Mouse (Mus musculus) hindbrain, embryonic 14.5 days (tissue): ENCODE data around the gene Gas2l3. TPM values are rescaled to one million over a fixed set of nuclear protein-coding genes. Genes with fewer than 3 reads are reported as not detected.

Source experiments
- ATAC-seq: fragments of 200-750 bp; cut with Nextera tagmentation; 2 replicates; pipeline ENCODE4 v1.8.0; 2017; ENCODE audit warnings: moderate number of reproducible peaks, mild to moderate bottlenecking, moderate TSS enrichment, moderate library complexity; ENCODE audit not compliant: low FRiP score
- DNase-seq: peaks from one replicate; pipeline ENCODE4 v3.0.0-alpha.2; 2015; ENCODE audit warnings: low spot score
- H3K27ac ChIP-seq: fragments of 300-500 bp; sonication (generic); 2 replicates; pipeline ENCODE4 v1.5.1; 2014; ENCODE audit warnings: mild to moderate bottlenecking, moderate library complexity
- H3K27me3 ChIP-seq: fragments of 300-500 bp; sonication (generic); 2 replicates; pipeline ENCODE4 v1.6.1; 2014; ENCODE audit warnings: mild to moderate bottlenecking, low read length, mixed read lengths; ENCODE audit not compliant: control insufficient read depth, insufficient read depth
- H3K36me3 ChIP-seq: fragments of 300-500 bp; sonication (generic); replicated peaks from 2 replicates; pipeline ENCODE4 v1.6.1; 2014; ENCODE audit not compliant: control insufficient read depth, insufficient read depth
- H3K4me1 ChIP-seq: fragments of 300-500 bp; sonication (generic); replicated peaks from 2 replicates; pipeline ENCODE4 v1.6.1; 2014; ENCODE audit warnings: antibody characterized with exemption, low read length, mixed read lengths; ENCODE audit not compliant: control insufficient read depth, insufficient read depth
- H3K4me2 ChIP-seq: fragments of 300-500 bp; sonication (generic); replicated peaks from 2 replicates; pipeline ENCODE4 v1.6.1; 2014; ENCODE audit warnings: mild to moderate bottlenecking, moderate library complexity
- H3K4me3 ChIP-seq: fragments of 300-500 bp; sonication (generic); replicated peaks from 2 replicates; pipeline ENCODE4 v1.5.1; 2014; ENCODE audit warnings: mild to moderate bottlenecking, low read length
- H3K9ac ChIP-seq: fragments of 300-500 bp; sonication (generic); 2 replicates; pipeline ENCODE4 v1.6.1; 2014
- H3K9me3 ChIP-seq: fragments of 300-500 bp; sonication (generic); 2 replicates; pipeline ENCODE4 v1.6.1; 2016; ENCODE audit warnings: low read length; ENCODE audit not compliant: control insufficient read depth
- WGBS: fragments of 180-500 bp; shearing (Covaris S2); extraction: QIAGEN DNeasy Blood & Tissue Kit; methylation state at CpG from one replicate; pipeline ENCODE4 v1.1.7; 2014; 5-methylcytosine and 5-hydroxymethylcytosine counted together
- polyA plus RNA-seq: library from polyadenylated mRNA; unstranded; fragments of >200 nt; fragmentation: Nextera tagmentation; extraction: Ambion mirVana; gene quantifications from 2 replicates; pipeline ENCODE4 v1.2.1, GENCODE M21; 2014

Gene Gas2l3
- polyA plus RNA-seq, 1 experiment from 2014 or later = 6.3 TPM

DNA sequence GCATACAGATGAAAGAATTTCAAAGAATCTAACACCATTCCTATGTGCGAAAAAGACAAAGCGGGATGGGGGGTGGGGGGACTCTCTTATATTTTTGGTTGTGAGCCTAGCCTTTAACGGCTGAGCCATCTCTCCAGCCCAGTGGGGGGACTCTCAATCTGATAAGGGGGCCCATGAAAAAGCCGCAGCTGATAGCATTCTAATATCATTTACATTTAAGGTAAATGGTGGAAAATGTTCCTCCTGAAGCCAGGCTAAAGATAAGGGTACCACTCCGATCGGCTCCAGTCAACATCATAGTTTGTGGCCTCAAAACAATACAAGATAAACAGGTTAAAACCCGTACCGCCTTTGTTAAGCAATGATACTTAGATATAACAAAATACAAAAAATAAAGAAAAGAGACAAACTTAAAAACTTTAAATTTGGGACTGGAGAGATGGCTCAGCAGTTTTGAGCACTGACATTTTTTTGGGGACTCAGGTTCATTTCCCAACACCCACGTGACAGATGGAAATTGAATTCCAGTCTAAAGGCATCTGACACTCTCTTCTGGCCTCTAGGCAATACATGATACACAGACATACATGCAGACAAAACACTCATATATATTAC, 20.5 kb downstream of the Gas2l3 start:
- DNase-seq = no peak
- H3K27ac ChIP-seq = no peak overlapping the region
- H3K27me3 ChIP-seq = no peaks in the 10 kb centered on the region
- no peak overlapping the region for H3K4me3 ChIP-seq
- H3K9me3 ChIP-seq = no peaks in the 10 kb centered on the region
- no peaks in the 10 kb centered on the region for H3K36me3 ChIP-seq
- H3K4me2 ChIP-seq = no peak overlapping the region
- no peak for ATAC-seq
- H3K9ac ChIP-seq = no peak overlapping the region
- H3K4me1 ChIP-seq = no peaks in the 10 kb centered on the region
- WGBS = 95% methylated on average over 9 of the region's 9 CpGs

DNA sequence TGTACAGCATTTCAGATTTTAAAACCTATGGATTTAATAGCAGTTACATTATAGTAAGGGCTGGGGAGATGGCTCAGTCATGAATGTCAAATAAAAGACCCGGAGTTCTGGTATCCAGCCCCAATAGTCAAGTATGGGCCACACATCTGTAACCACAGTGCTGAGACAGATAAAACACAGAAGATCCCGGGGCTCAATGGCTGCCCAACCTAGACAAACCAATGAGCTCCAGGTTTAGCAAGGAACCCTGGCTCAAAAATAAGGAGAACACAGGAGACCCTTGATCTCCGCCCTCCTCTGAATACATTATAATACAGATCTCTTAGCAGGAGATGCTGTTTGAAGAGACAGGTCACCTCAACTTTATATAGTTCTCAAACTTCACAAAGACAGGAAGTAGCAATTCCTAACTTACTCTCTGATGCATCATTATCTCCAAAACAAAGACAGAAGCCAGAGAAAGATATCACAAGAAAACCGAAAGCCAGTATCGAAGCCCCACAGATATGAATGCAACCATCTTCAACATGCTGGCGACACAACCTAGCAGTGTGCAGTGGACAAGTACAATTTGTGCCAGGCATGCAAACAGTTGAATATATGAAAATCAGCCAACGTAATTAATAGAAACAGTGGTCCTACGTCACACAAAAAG, 21.1 kb downstream of the Gas2l3 start:
- no peak overlapping the region for H3K9ac ChIP-seq
- WGBS = 96% methylated on average over 8 of the region's 8 CpGs
- no peaks in the 10 kb centered on the region for H3K4me1 ChIP-seq
- no peaks in the 10 kb centered on the region for H3K9me3 ChIP-seq
- H3K36me3 ChIP-seq = no peaks in the 10 kb centered on the region
- ATAC-seq = no peak
- no peak for DNase-seq
- H3K4me3 ChIP-seq = no peak overlapping the region
- H3K4me2 ChIP-seq = no peak overlapping the region
- no peak overlapping the region for H3K27ac ChIP-seq
- no peaks in the 10 kb centered on the region for H3K27me3 ChIP-seq

DNA sequence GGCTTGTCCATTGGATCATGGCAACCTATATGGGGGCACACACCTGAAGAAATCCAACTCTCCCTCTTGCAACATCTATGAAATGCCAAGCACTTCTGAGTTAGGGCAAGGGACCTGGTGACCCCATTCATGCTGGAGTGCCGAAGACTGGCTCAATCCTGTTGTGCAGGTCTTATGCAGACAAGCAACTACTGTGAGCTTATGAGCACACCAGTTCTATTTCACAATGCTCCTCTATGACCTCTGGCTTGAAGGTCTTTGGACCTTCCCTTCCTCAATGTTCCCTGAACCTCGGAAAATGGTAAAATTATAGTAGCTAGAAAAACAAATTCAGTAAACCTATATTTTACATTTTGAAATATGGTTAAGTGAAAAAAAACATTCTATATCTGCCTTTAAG, 25.8 kb downstream of the Gas2l3 start:
- H3K4me1 ChIP-seq = no peaks in the 10 kb centered on the region
- WGBS = 98% methylated on average over 2 of the region's 2 CpGs
- no peaks in the 10 kb centered on the region for H3K9me3 ChIP-seq
- H3K4me2 ChIP-seq = no peak overlapping the region
- no peaks in the 10 kb centered on the region for H3K36me3 ChIP-seq
- DNase-seq (no peak), ATAC-seq (no peak)
- H3K4me3 ChIP-seq = no peak overlapping the region
- H3K27me3 ChIP-seq = no peaks in the 10 kb centered on the region
- H3K9ac ChIP-seq = no peak overlapping the region
- no peak overlapping the region for H3K27ac ChIP-seq

DNA sequence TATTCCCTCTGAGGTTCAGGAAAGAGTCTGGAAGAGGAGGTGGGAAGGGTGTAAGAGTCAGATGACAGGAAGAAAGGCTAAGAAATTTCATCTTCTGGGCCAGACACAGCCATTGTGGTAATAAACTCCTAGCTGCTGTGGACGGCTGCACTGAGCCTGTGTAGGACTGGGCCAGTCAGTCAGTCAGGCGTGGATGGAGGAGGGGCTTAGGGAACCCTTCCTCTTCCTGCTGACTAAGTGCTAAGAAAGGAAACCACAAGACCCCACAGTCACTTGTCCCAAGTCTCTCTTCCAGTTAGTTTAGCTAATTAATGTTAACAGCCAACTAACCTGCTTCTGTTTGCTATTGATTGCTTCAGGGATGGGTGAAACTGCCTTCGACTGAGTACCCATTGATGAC, 28.3 kb downstream of the Gas2l3 start:
- Histone ChIP-seq H3K9me3 (no peaks in the 10 kb centered on the region), H3K9ac (no peak overlapping the region), H3K4me2 (no peak overlapping the region), H3K27me3 (no peaks in the 10 kb centered on the region), H3K36me3 (no peaks in the 10 kb centered on the region; the same call in 1 of the 2 replicates), H3K4me3 (no peak overlapping the region), H3K27ac (no peak overlapping the region), H3K4me1 (no peaks in the 10 kb centered on the region)
- no peak for ATAC-seq
- 71% methylated on average over 3 of the region's 3 CpGs for WGBS
- DNase-seq = no peak

DNA sequence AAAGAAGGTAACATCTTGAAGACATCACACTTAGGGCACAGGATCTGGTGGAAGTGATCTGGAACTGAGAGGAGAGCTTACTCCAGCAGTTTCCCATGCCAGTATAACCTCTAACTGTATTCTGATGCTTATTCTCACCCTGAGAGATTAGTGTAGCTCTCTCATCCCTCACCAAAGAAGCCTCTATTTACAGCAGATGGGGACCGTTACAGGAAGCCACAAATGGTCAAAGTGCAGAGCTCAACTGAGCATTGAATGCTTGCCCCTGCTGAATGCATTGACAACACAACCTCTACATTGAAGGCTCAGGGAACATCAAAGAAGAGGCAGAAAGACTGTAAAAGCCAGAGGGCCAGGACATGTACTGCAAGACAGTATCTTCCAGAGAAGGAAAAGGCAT, 36.2 kb downstream of the Gas2l3 start:
- Histone ChIP-seq H3K27me3 (no peaks in the 10 kb centered on the region), H3K9me3 (no peaks in the 10 kb centered on the region), H3K27ac (no peak overlapping the region), H3K4me1 (no peaks in the 10 kb centered on the region), H3K4me2 (no peak overlapping the region), H3K9ac (no peak overlapping the region), H3K36me3 (no peaks in the 10 kb centered on the region), H3K4me3 (no peak overlapping the region)
- ATAC-seq (no peak), DNase-seq (no peak)
- 61% methylated on average over 1 of the region's 1 CpGs for WGBS

DNA sequence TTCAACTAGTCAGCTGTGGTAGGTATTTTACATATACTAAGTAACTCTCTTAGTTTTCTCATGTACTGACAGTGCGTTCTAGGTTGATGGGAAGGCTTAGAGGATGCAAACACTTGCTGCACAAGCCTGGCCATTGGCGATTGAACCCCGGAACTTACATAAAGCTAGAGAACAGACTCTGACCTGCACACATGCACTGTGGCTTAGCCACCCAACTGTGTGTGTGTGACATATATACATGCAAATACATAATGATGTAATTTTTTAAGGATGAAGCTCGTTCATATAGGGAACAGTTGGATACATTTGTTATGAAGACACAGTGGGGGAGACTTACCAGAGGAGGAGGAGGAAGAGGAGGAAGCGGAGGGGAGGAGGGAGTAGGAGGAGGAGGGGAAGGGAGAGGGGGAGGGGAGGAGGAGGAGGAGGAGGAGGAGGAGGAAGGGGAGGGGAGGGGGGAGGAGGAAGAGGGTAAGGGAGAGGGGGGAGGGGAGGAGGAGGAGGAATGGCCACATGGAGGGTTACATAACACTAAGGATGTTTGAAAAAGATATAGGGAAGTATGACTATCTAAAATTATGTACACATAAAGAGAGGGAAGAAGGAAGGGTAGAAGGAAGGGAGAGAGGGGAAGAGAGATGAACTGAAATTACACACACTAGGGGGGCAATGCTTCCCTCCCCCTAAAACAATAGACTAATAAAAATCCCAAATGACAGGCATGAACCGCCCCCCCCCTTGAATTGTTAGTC, 36.9 kb downstream of the Gas2l3 start:
- no peak for ATAC-seq
- Histone ChIP-seq H3K27me3 (no peaks in the 10 kb centered on the region), H3K9ac (no peak overlapping the region), H3K4me3 (no peak overlapping the region), H3K9me3 (no peaks in the 10 kb centered on the region), H3K27ac (no peak overlapping the region), H3K36me3 (no peaks in the 10 kb centered on the region), H3K4me1 (no peaks in the 10 kb centered on the region), H3K4me2 (no peak overlapping the region)
- WGBS = 74% methylated on average over 5 of the region's 6 CpGs
- DNase-seq = no peak

DNA sequence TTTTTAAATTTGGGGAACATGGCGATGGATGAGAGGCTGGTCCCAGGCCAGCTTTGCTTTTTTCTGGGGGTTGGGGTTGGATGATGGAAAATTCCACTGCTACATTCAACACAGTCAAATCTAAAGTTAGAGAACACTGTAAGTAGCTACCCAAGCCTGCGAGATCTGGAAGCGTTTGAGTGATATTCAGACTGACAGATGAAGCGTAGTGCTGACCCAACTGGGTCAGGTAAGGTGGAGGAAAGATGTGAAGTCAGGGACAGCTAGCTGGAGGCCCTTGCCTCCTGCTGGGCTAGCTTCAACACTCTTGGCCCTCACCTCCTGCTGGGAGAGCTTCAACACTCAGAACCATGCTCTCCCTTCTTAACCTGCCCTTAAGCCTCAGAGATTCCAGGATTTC, 38.8 kb downstream of the Gas2l3 start:
- no peak overlapping the region for H3K9ac ChIP-seq
- no peak overlapping the region for H3K4me2 ChIP-seq
- H3K9me3 ChIP-seq = no peaks in the 10 kb centered on the region
- no peak for ATAC-seq
- H3K27ac ChIP-seq = no peak overlapping the region
- no peaks in the 10 kb centered on the region for H3K4me1 ChIP-seq
- H3K27me3 ChIP-seq = no peaks in the 10 kb centered on the region
- no peak for DNase-seq
- H3K36me3 ChIP-seq = no peaks in the 10 kb centered on the region
- no peak overlapping the region for H3K4me3 ChIP-seq
- WGBS = 78% methylated on average over 4 of the region's 4 CpGs

DNA sequence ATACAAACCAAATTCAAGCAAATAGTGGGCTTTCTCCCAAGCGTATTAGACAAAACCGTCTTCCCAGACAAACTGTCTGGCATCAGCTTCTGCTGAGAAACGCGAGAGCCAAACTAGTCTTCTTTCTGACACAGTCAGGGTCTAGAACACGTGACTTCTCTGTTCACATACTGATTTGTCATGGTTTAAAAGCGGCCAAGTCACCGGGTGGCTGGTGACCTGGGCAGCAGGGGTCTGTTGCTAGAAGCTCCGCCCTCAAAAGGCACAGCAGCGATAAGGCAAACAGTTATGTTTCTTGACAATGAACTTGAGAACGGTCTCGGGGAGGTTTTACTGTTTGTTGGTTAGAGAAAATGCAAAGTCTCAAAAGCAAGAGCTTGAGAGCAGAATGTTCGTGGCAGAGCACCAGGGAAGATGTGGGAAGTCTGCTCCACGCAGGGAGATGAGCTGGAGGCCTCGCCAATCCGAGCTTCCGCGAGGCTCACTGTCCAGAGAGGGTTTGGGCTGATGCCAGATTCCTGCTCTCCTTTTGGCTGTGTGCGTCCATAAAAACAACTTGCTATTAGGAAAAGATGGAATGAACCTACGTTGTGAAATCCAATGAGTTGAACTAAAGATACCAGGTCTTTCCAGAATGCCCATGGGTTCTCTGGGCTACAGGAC, 43.0 kb downstream of the Gas2l3 start:
- ATAC-seq (no peak), DNase-seq (peak; percentile 29)
- H3K4me3 ChIP-seq = no peak overlapping the region
- H3K9me3 ChIP-seq = no peaks in the 10 kb centered on the region
- H3K9ac ChIP-seq = no peak overlapping the region
- no peak overlapping the region for H3K27ac ChIP-seq
- 70% methylated on average over 19 of the region's 19 CpGs for WGBS
- H3K4me2 ChIP-seq = no peak overlapping the region
- H3K27me3 ChIP-seq = no peaks in the 10 kb centered on the region
- H3K36me3 ChIP-seq = no peaks in the 10 kb centered on the region
- no peaks in the 10 kb centered on the region for H3K4me1 ChIP-seq

DNA sequence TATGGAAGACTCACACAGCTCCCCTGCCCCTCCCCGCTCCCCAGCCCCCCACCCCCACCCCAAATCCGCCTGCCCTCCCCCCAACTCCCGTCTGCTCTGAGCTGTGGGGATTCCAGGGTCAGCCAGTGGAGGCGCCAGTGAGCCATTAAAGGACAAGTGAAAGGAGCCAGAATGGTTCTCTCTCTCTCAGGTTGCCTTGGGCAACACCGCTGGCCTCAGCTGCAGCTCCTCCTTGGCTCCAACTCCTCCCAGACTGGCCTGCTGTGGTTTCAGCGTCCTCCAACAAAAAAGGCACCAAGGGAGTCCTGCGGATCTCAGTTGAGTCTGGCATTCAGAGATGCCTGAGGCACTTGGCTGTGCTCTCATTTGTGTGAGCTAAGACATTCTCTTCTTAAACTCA, 47.9 kb downstream of the Gas2l3 start:
- Histone ChIP-seq H3K4me3 (no peak overlapping the region), H3K4me1 (no peaks in the 10 kb centered on the region), H3K9me3 (no peaks in the 10 kb centered on the region), H3K9ac (no peak overlapping the region), H3K27ac (no peak overlapping the region), H3K36me3 (no peaks in the 10 kb centered on the region), H3K27me3 (no peaks in the 10 kb centered on the region), H3K4me2 (peak overlapping the region; percentile 8; the same call in 1 of the 2 replicates)
- ATAC-seq = peak; percentile 81
- WGBS = 4% methylated on average over 7 of the region's 7 CpGs
- peak; percentile 58 for DNase-seq
